Mouse (Mus musculus) hindbrain, embryonic 14.5 days (tissue): Measurements from ENCODE around the gene Ints6. TPM values are rescaled to one million over a fixed set of nuclear protein-coding genes. Genes with fewer than 3 reads are reported as not detected.

Source experiments
- ATAC-seq: fragments of 200-750 bp; cut with Nextera tagmentation; 2 replicates; pipeline ENCODE4 v1.8.0; 2017; ENCODE audit warnings: moderate number of reproducible peaks, mild to moderate bottlenecking, moderate TSS enrichment, moderate library complexity; ENCODE audit not compliant: low FRiP score
- DNase-seq: peaks from one replicate; pipeline ENCODE4 v3.0.0-alpha.2; 2015; ENCODE audit warnings: low spot score
- H3K27ac ChIP-seq: fragments of 300-500 bp; sonication (generic); 2 replicates; pipeline ENCODE4 v1.5.1; 2014; ENCODE audit warnings: mild to moderate bottlenecking, moderate library complexity
- H3K27me3 ChIP-seq: fragments of 300-500 bp; sonication (generic); 2 replicates; pipeline ENCODE4 v1.6.1; 2014; ENCODE audit warnings: mild to moderate bottlenecking, low read length, mixed read lengths; ENCODE audit not compliant: control insufficient read depth, insufficient read depth
- H3K36me3 ChIP-seq: fragments of 300-500 bp; sonication (generic); replicated peaks from 2 replicates; pipeline ENCODE4 v1.6.1; 2014; ENCODE audit not compliant: control insufficient read depth, insufficient read depth
- H3K4me1 ChIP-seq: fragments of 300-500 bp; sonication (generic); replicated peaks from 2 replicates; pipeline ENCODE4 v1.6.1; 2014; ENCODE audit warnings: antibody characterized with exemption, low read length, mixed read lengths; ENCODE audit not compliant: control insufficient read depth, insufficient read depth
- H3K4me2 ChIP-seq: fragments of 300-500 bp; sonication (generic); replicated peaks from 2 replicates; pipeline ENCODE4 v1.6.1; 2014; ENCODE audit warnings: mild to moderate bottlenecking, moderate library complexity
- H3K4me3 ChIP-seq: fragments of 300-500 bp; sonication (generic); replicated peaks from 2 replicates; pipeline ENCODE4 v1.5.1; 2014; ENCODE audit warnings: mild to moderate bottlenecking, low read length
- H3K9ac ChIP-seq: fragments of 300-500 bp; sonication (generic); 2 replicates; pipeline ENCODE4 v1.6.1; 2014
- H3K9me3 ChIP-seq: fragments of 300-500 bp; sonication (generic); 2 replicates; pipeline ENCODE4 v1.6.1; 2016; ENCODE audit warnings: low read length; ENCODE audit not compliant: control insufficient read depth
- WGBS: fragments of 180-500 bp; shearing (Covaris S2); extraction: QIAGEN DNeasy Blood & Tissue Kit; methylation state at CpG from one replicate; pipeline ENCODE4 v1.1.7; 2014; 5-methylcytosine and 5-hydroxymethylcytosine counted together
- polyA plus RNA-seq: library from polyadenylated mRNA; unstranded; fragments of >200 nt; fragmentation: Nextera tagmentation; extraction: Ambion mirVana; gene quantifications from 2 replicates; pipeline ENCODE4 v1.2.1, GENCODE M21; 2014

Ints6 gene
- polyA plus RNA-seq, 1 experiment from 2014 or later: 21.8 TPM

GRCm38 (mm10) chr14:62759771-62760320 lies 1.1 kb downstream of the Ints6 start:
- 0% methylated on average over 22 of the region's 38 CpGs for WGBS

GRCm38 (mm10) chr14:62758714-62759113 lies 2.3 kb downstream of the Ints6 start:
- no peaks in the 10 kb centered on the region for H3K9me3 ChIP-seq
- peak overlapping the region; percentile 88 for H3K4me2 ChIP-seq
- peaks cover 21% of the 10 kb centered on the region for H3K4me1 ChIP-seq
- WGBS: 93% methylated on average over 5 of the region's 5 CpGs
- H3K36me3 ChIP-seq: peaks cover 13% of the 10 kb centered on the region
- ATAC-seq (no peak), DNase-seq (no peak)
- peak overlapping the region; percentile 97; the same call in 1 of the 2 replicates for H3K4me3 ChIP-seq
- H3K9ac ChIP-seq: no peak overlapping the region
- H3K27ac ChIP-seq: peak overlapping the region; percentile 99; the same call in 1 of the 2 replicates
- H3K27me3 ChIP-seq: no peaks in the 10 kb centered on the region

More at GRCm38 (mm10) chr14:62759771-62760320, 1.1 kb downstream of the Ints6 start:
- Histone ChIP-seq H3K4me2 (peak overlapping the region; percentile 88), H3K27me3 (no peaks in the 10 kb centered on the region), H3K27ac (peak overlapping the region; percentile 99), H3K9ac (peak overlapping the region; percentile 98), H3K4me3 (peak overlapping the region; percentile 97), H3K9me3 (no peaks in the 10 kb centered on the region), H3K4me1 (peaks cover 21% of the 10 kb centered on the region), H3K36me3 (peaks cover 9% of the 10 kb centered on the region)
- ATAC-seq: peak; percentile 32
- peak; percentile 77 for DNase-seq

GRCm38 (mm10) chr14:62755095-62755640 lies 5.8 kb downstream of the Ints6 start:
- Histone ChIP-seq H3K27ac (no peak overlapping the region), H3K9me3 (no peaks in the 10 kb centered on the region), H3K4me3 (no peak overlapping the region), H3K27me3 (no peaks in the 10 kb centered on the region), H3K4me2 (no peak overlapping the region), H3K4me1 (peaks cover 13% of the 10 kb centered on the region), H3K9ac (no peak overlapping the region), H3K36me3 (peaks cover 14% of the 10 kb centered on the region)
- DNase-seq (no peak), ATAC-seq (no peak)
- 95% methylated on average over 1 of the region's 1 CpGs for WGBS

- no peaks in the 10 kb centered on the region for H3K4me1 ChIP-seq
- DNase-seq (no peak), ATAC-seq (no peak)
- 83% methylated on average over 2 of the region's 2 CpGs for WGBS
- no peaks in the 10 kb centered on the region for H3K27me3 ChIP-seq
- H3K4me2 ChIP-seq: no peak overlapping the region
- H3K4me3 ChIP-seq: no peak overlapping the region
- no peak overlapping the region for H3K27ac ChIP-seq
- 0 out of 2 replicates have a peak, but pooled peaks cover 5% of the 10 kb centered on the region for H3K36me3 ChIP-seq
- H3K9me3 ChIP-seq: no peaks in the 10 kb centered on the region
- no peak overlapping the region for H3K9ac ChIP-seq
Observed at GRCm38 (mm10) chr14:62751479-62751878, 9.5 kb downstream of the Ints6 start.

- Histone ChIP-seq H3K27me3 (no peaks in the 10 kb centered on the region), H3K4me1 (no peaks in the 10 kb centered on the region), H3K4me2 (no peak overlapping the region), H3K9ac (no peak overlapping the region), H3K36me3 (peaks cover 11% of the 10 kb centered on the region; the same call in 1 of the 2 replicates), H3K9me3 (no peaks in the 10 kb centered on the region), H3K4me3 (no peak overlapping the region), H3K27ac (no peak overlapping the region)
- WGBS: 100% methylated on average over 1 of the region's 1 CpGs
- DNase-seq (no peak), ATAC-seq (no peak)
Observed at GRCm38 (mm10) chr14:62735646-62736045, 25.3 kb downstream of the Ints6 start.

GRCm38 (mm10) chr14:62733666-62734065 lies 27.3 kb downstream of the Ints6 start:
- no peak overlapping the region for H3K4me2 ChIP-seq
- H3K9ac ChIP-seq: no peak overlapping the region
- ATAC-seq: no peak
- no peaks in the 10 kb centered on the region for H3K4me1 ChIP-seq
- no peak overlapping the region for H3K27ac ChIP-seq
- no peaks in the 10 kb centered on the region for H3K27me3 ChIP-seq
- 83% methylated on average over 2 of the region's 2 CpGs for WGBS
- H3K4me3 ChIP-seq: no peak overlapping the region
- H3K9me3 ChIP-seq: no peaks in the 10 kb centered on the region
- peaks cover 9% of the 10 kb centered on the region; the same call in 1 of the 2 replicates for H3K36me3 ChIP-seq
- DNase-seq: no peak

- H3K36me3 ChIP-seq: peaks cover 9% of the 10 kb centered on the region; the same call in 1 of the 2 replicates
- H3K9me3 ChIP-seq: no peaks in the 10 kb centered on the region
- no peak overlapping the region for H3K4me2 ChIP-seq
- no peak overlapping the region for H3K4me3 ChIP-seq
- H3K4me1 ChIP-seq: no peaks in the 10 kb centered on the region
- H3K27me3 ChIP-seq: no peaks in the 10 kb centered on the region
- 81% methylated on average over 1 of the region's 1 CpGs for WGBS
- no peak for ATAC-seq
- no peak overlapping the region for H3K9ac ChIP-seq
- DNase-seq: no peak
- no peak overlapping the region for H3K27ac ChIP-seq
Observed at GRCm38 (mm10) chr14:62731902-62732301, 29.1 kb downstream of the Ints6 start.

- no peak overlapping the region for H3K9ac ChIP-seq
- H3K27me3 ChIP-seq: no peaks in the 10 kb centered on the region
- H3K4me3 ChIP-seq: no peak overlapping the region
- no peak overlapping the region for H3K4me2 ChIP-seq
- H3K36me3 ChIP-seq: no peaks in the 10 kb centered on the region
- no peak overlapping the region for H3K27ac ChIP-seq
- DNase-seq (no peak), ATAC-seq (no peak)
- no peaks in the 10 kb centered on the region for H3K4me1 ChIP-seq
- no peaks in the 10 kb centered on the region for H3K9me3 ChIP-seq
Observed at GRCm38 (mm10) chr14:62724560-62724959, 36.4 kb downstream of the Ints6 start.

- H3K27ac ChIP-seq: no peak overlapping the region
- no peak overlapping the region for H3K4me3 ChIP-seq
- H3K9me3 ChIP-seq: no peaks in the 10 kb centered on the region
- no peaks in the 10 kb centered on the region for H3K27me3 ChIP-seq
- DNase-seq (no peak), ATAC-seq (no peak)
- H3K4me2 ChIP-seq: no peak overlapping the region
- no peaks in the 10 kb centered on the region for H3K4me1 ChIP-seq
- no peaks in the 10 kb centered on the region for H3K36me3 ChIP-seq
- 93% methylated on average over 1 of the region's 1 CpGs for WGBS
- H3K9ac ChIP-seq: no peak overlapping the region
Observed at GRCm38 (mm10) chr14:62721625-62722024, 39.3 kb downstream of the Ints6 start.
